Mouse (Mus musculus) kidney, postnatal 0 days (tissue): ENCODE measurements at regions not wholly inside any gene's neighbourhood (a gene's known extent, or its start where the extent isn't known, plus 50 kb on each side); places are given as distances from the start of the nearest gene placed in this dataset.

Source experiments
- ATAC-seq: fragments of 200-750 bp; cut with Nextera tagmentation; replicated peaks from 2 replicates; pipeline ENCODE4 v1.8.0; 2017; ENCODE audit warnings: low read depth, moderate number of reproducible peaks, moderate TSS enrichment, moderate library complexity; ENCODE audit not compliant: low FRiP score
- DNase-seq: peaks from one replicate; pipeline ENCODE4 v3.0.0-alpha.2; 2016; ENCODE audit warnings: low spot score
- H3K27ac ChIP-seq: fragments of 300-500 bp; sonication (generic); 2 replicates; pipeline ENCODE4 v1.5.1; 2014; ENCODE audit warnings: mild to moderate bottlenecking
- H3K27me3 ChIP-seq: fragments of 300-500 bp; sonication (generic); 2 replicates; pipeline ENCODE4 v1.6.1; 2014; ENCODE audit warnings: low read length, mixed read lengths; ENCODE audit not compliant: insufficient read depth
- H3K36me3 ChIP-seq: fragments of 300-500 bp; sonication (generic); 2 replicates; pipeline ENCODE4 v1.6.1; 2014; ENCODE audit warnings: low read length, mixed read lengths; ENCODE audit not compliant: insufficient read depth
- H3K4me1 ChIP-seq: fragments of 300-500 bp; sonication (generic); replicated peaks from 2 replicates; pipeline ENCODE4 v1.6.1; 2014; ENCODE audit warnings: antibody characterized with exemption, low read length, mixed read lengths; ENCODE audit not compliant: insufficient read depth
- H3K4me2 ChIP-seq: fragments of 300-500 bp; sonication (generic); 2 replicates; pipeline ENCODE4 v1.6.1; 2014; ENCODE audit warnings: mild to moderate bottlenecking, low read length, moderate library complexity, mixed read lengths
- H3K4me3 ChIP-seq: fragments of 300-500 bp; sonication (generic); replicated peaks from 2 replicates; pipeline ENCODE4 v1.5.1; 2014; ENCODE audit warnings: low read depth, low read length
- H3K9ac ChIP-seq: fragments of 300-500 bp; sonication (generic); 2 replicates; pipeline ENCODE4 v1.6.1; 2014; ENCODE audit warnings: low read depth, low read length
- H3K9me3 ChIP-seq: fragments of 300-500 bp; sonication (generic); replicated peaks from 2 replicates; pipeline ENCODE4 v1.6.1; 2016; ENCODE audit warnings: low read length, inconsistent platforms, mixed read lengths
- CTCF ChIP-seq: IDR thresholded peaks from 2 replicates; pipeline ENCODE4 v1.5.1; 2016; ENCODE audit warnings: antibody characterized with exemption, low read depth, mild to moderate bottlenecking, moderate library complexity
- WGBS: fragments of 180-500 bp; shearing (Covaris S2); extraction: QIAGEN DNeasy Blood & Tissue Kit; methylation state at CpG from one replicate; pipeline ENCODE4 v1.1.7; 2014; 5-methylcytosine and 5-hydroxymethylcytosine counted together

DNA sequence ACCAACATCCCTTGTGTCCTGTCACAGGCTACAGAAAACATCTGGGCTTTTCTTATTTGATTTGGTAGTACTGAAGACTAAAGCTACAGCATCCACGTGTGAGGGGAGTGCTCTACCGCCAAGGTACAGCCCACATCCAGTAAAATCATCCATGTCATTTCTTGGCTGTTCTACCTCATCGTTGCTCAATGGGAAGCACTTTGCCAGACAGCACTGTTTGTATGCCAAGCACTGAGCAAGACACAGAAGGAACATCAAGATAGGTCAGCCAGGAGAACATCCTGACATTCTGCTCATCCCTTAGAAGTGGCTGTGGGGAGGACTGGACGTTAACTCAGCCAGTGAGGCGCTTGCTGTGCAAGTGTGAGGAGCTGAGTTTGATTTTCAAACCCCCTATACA is 178.9 kb downstream of the Insig2 start:
- no peak for TF ChIP-seq CTCF
- H3K4me2 ChIP-seq, result no peak overlapping the region
- no peak overlapping the region for H3K9ac ChIP-seq
- no peak for DNase-seq
- H3K4me1 ChIP-seq, result no peaks in the 10 kb centered on the region
- H3K27ac ChIP-seq, result no peak overlapping the region
- ATAC-seq, result no peak
- WGBS, result 72% methylated on average over 5 of the region's 5 CpGs
- H3K4me3 ChIP-seq, result no peak overlapping the region
- no peaks in the 10 kb centered on the region for H3K27me3 ChIP-seq
- no peaks in the 10 kb centered on the region for H3K9me3 ChIP-seq
- H3K36me3 ChIP-seq, result no peaks in the 10 kb centered on the region

DNA sequence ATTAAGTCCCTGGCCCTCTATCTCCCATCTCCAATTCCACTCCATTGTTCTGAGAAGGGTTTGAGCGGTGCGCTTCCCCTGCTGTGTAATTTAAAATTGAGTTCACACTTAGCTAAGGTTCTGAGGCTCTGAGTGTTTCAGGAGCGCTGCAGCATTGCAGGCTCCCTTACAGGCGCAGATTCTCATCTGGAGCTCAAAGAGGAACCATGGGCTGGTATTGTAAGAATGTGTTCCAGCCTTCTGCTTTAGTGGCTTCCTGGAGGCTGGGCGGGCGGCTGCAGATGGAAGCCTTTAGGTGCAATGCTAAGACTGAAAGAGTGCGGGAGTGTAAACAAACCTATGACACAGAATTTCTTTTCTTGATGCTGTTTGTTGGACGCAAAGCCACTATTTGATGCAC is 177.8 kb downstream of the Insig2 start:
- no peaks in the 10 kb centered on the region for H3K27me3 ChIP-seq
- no peak for ATAC-seq
- no peak for DNase-seq
- no peak overlapping the region for H3K27ac ChIP-seq
- WGBS, result 49% methylated on average over 8 of the region's 8 CpGs
- H3K4me2 ChIP-seq, result no peak overlapping the region
- TF ChIP-seq CTCF, result no peak
- no peak overlapping the region for H3K4me3 ChIP-seq
- H3K36me3 ChIP-seq, result no peaks in the 10 kb centered on the region
- no peak overlapping the region for H3K9ac ChIP-seq
- H3K9me3 ChIP-seq, result no peaks in the 10 kb centered on the region
- no peaks in the 10 kb centered on the region for H3K4me1 ChIP-seq

DNA sequence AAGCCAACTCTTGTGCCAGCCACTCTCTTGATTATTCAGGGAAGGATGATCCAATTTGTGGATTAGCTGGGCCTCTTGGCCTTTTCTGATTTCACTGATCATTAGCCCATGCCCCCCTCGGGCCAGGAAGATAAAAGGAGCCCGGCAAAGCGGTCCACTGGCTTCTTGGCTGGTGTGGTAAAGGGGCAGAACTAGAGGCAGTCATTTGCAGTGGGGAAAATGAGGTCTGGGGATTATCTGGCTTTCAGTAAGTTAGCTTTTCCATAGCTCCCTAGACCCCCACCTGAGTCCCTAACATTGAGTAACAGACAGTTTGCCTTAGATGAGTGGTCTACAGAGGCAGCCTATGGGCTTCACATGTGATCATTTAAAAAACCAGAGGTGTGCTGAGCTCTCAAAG is 163.7 kb downstream of the Insig2 start:
- no peak for DNase-seq
- H3K9ac ChIP-seq, result no peak overlapping the region
- WGBS, result 18% methylated on average over 3 of the region's 3 CpGs
- no peaks in the 10 kb centered on the region for H3K27me3 ChIP-seq
- no peaks in the 10 kb centered on the region for H3K9me3 ChIP-seq
- no peak overlapping the region for H3K27ac ChIP-seq
- no peak overlapping the region for H3K4me2 ChIP-seq
- TF ChIP-seq CTCF, result no peak
- no peaks in the 10 kb centered on the region for H3K36me3 ChIP-seq
- no peak overlapping the region for H3K4me3 ChIP-seq
- no peak for ATAC-seq
- no peaks in the 10 kb centered on the region for H3K4me1 ChIP-seq

DNA sequence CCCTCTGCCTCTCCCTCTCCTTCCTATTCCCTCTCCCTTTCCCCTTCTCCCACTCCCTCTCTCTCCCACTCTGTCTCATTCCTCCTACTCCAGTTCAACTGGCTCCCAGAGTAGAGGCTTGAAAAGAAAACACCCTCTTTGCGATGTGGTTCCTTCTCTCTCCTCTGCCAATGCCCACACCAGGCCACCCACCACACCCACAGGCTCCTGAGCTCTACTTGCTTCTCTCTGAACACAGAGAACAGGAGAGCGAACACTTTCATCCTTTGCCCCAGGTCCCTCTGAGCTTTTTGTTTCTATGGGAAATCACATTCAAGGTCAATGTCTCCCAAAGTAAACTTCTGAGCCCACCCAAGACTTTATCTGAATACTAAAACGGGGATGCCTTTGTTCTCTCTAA is 155.8 kb downstream of the Insig2 start:
- ATAC-seq (no peak), DNase-seq (no peak)

DNA sequence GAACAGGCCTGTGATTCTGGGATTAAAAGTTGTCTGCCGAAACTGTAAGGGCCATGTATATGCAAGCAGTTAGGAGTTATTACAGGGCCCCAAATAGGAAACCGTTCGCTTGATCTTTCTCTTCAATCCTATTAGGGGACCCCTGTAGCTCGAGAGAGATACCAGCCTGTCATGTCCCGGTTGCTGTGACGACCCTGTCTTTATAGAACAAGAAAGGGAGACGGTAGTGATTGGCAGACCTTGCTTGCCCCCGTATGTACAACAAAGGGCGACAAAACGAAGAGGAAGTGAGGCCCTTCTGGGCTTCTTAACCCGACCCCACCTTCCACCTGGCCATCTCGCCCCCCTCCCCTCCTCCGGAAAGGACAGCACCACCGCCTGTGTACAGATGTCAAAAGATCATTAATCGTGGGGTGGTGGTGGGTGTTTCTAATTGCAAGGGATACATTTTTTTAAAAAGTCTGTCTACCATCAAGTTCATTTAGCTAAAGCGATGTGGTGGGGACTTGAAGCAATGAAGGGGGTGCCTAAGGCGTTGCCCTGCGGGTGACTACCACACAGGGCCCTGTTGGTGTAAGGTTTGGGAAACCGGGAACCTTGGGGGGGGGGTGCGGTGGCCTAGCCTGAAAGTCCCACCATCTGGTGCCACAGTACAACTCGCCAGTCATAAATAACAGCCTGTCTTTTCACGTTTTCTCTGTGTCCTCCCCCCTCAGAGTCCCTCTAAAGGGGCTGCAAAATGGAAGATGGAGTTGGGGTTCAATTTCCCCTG is 155.1 kb downstream of the Insig2 start:
- H3K36me3 ChIP-seq, result no peaks in the 10 kb centered on the region
- H3K9ac ChIP-seq, result 0 out of 2 replicates have a peak overlapping the region, but pooled peaks have one; percentile 31
- 0 out of 2 replicates have a peak overlapping the region, but pooled peaks have one; percentile 2 for H3K4me3 ChIP-seq
- H3K27me3 ChIP-seq, result peaks cover 38% of the 10 kb centered on the region
- ATAC-seq (no peak), DNase-seq (no peak)
- no peak overlapping the region for H3K27ac ChIP-seq
- WGBS, result 4% methylated on average over 22 of the region's 22 CpGs
- H3K9me3 ChIP-seq, result no peaks in the 10 kb centered on the region
- 0 out of 2 replicates have a peak overlapping the region, but pooled peaks have one; percentile 15 for H3K4me2 ChIP-seq
- TF ChIP-seq CTCF, result no peak
- H3K4me1 ChIP-seq, result no peaks in the 10 kb centered on the region

More for the DNA sequence above, 155.8 kb downstream of the Insig2 start:
- Histone ChIP-seq H3K9me3 (no peaks in the 10 kb centered on the region), H3K4me1 (no peaks in the 10 kb centered on the region), H3K4me2 (no peak overlapping the region), H3K27ac (no peak overlapping the region), H3K36me3 (no peaks in the 10 kb centered on the region), H3K4me3 (no peak overlapping the region), H3K27me3 (peaks cover 38% of the 10 kb centered on the region), H3K9ac (no peak overlapping the region)
- 22% methylated on average over 3 of the region's 3 CpGs for WGBS
- no peak for TF ChIP-seq CTCF

DNA sequence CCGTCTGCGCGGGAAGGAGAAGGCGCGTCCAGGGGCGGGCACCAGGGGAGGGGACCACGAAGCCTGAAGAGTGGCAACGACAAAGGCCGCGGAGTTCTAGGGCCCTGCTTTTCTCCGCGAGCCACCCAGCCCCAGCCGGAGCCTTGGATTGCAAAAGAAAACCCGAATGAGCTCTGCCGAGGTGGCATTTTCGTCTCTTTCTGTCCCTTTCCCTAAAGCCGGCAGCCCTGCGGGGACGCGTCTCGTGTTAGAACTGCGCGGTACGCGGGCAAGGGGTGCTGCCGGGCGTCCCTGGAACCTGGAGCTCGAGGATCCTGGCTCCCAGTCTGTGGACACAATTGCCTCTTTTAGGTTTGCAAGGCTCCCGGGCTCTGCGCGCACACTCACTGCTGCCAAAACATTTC is 154.5 kb downstream of the Insig2 start:
- no peak overlapping the region for H3K27ac ChIP-seq
- 0 out of 2 replicates have a peak overlapping the region, but pooled peaks have one; percentile 2 for H3K4me3 ChIP-seq
- no peaks in the 10 kb centered on the region for H3K4me1 ChIP-seq
- ATAC-seq, result no peak
- no peaks in the 10 kb centered on the region for H3K36me3 ChIP-seq
- no peaks in the 10 kb centered on the region for H3K9me3 ChIP-seq
- H3K9ac ChIP-seq, result 0 out of 2 replicates have a peak overlapping the region, but pooled peaks have one; percentile 31
- peaks cover 38% of the 10 kb centered on the region for H3K27me3 ChIP-seq
- WGBS, result under 1% methylated on average over 31 of the region's 31 CpGs
- 0 out of 2 replicates have a peak overlapping the region, but pooled peaks have one; percentile 15 for H3K4me2 ChIP-seq
- peak; percentile 3 for DNase-seq
- TF ChIP-seq CTCF, result no peak
